Mouse (Mus musculus) limb, embryonic 12.5 days (tissue): ENCODE measurements around the gene Cyb561a3. TPM values are rescaled to one million over a fixed set of nuclear protein-coding genes. Genes with fewer than 3 reads are reported as not detected.

Experiments used
- ATAC-seq: fragments of 200-750 bp; cut with Nextera tagmentation; 2 replicates; pipeline ENCODE4 v1.8.0; 2017; ENCODE audit warnings: low read depth, moderate TSS enrichment; ENCODE audit not compliant: insufficient number of reproducible peaks, insufficient read depth, low FRiP score, low TSS enrichment
- H3K27ac ChIP-seq: fragments of 300-500 bp; sonication (generic); 2 replicates; pipeline ENCODE4 v1.5.1; 2016; ENCODE audit warnings: mild to moderate bottlenecking, moderate library complexity
- H3K27me3 ChIP-seq: fragments of 300-500 bp; sonication (generic); 2 replicates; pipeline ENCODE4 v1.6.1; 2016; ENCODE audit warnings: mild to moderate bottlenecking, moderate library complexity
- H3K36me3 ChIP-seq: fragments of 300-500 bp; sonication (generic); 2 replicates; pipeline ENCODE4 v1.6.1; 2016; ENCODE audit warnings: mild to moderate bottlenecking, moderate library complexity
- H3K4me1 ChIP-seq: fragments of 300-500 bp; sonication (generic); replicated peaks from 2 replicates; pipeline ENCODE4 v1.6.1; 2016
- H3K4me2 ChIP-seq: fragments of 300-500 bp; sonication (generic); 2 replicates; pipeline ENCODE4 v1.6.1; 2016; ENCODE audit warnings: mild to moderate bottlenecking, moderate library complexity
- H3K4me3 ChIP-seq: fragments of 300-500 bp; sonication (generic); replicated peaks from 2 replicates; pipeline ENCODE4 v1.5.1; 2016; ENCODE audit warnings: mild to moderate bottlenecking
- H3K9ac ChIP-seq: fragments of 300-500 bp; sonication (generic); replicated peaks from 2 replicates; pipeline ENCODE4 v1.6.1; 2016; ENCODE audit warnings: mild to moderate bottlenecking, moderate library complexity
- H3K9me3 ChIP-seq: fragments of 300-500 bp; sonication (generic); 2 replicates; pipeline ENCODE4 v1.6.1; 2016; ENCODE audit warnings: mild to moderate bottlenecking, moderate library complexity
- WGBS: fragments of 180-500 bp; shearing (Covaris S2); methylation state at CpG from one replicate; pipeline ENCODE4 v1.1.7; 2016; 5-methylcytosine and 5-hydroxymethylcytosine counted together
- polyA plus RNA-seq: library from polyadenylated mRNA; unstranded; fragments of >200 nt; fragmentation: Nextera tagmentation; extraction: Ambion mirVana; gene quantifications from 2 replicates; pipeline ENCODE4 v1.2.1, GENCODE M21; 2016

Gene Cyb561a3
- polyA plus RNA-seq, 1 experiment from 2014 or later, result 18.0 TPM

DNA sequence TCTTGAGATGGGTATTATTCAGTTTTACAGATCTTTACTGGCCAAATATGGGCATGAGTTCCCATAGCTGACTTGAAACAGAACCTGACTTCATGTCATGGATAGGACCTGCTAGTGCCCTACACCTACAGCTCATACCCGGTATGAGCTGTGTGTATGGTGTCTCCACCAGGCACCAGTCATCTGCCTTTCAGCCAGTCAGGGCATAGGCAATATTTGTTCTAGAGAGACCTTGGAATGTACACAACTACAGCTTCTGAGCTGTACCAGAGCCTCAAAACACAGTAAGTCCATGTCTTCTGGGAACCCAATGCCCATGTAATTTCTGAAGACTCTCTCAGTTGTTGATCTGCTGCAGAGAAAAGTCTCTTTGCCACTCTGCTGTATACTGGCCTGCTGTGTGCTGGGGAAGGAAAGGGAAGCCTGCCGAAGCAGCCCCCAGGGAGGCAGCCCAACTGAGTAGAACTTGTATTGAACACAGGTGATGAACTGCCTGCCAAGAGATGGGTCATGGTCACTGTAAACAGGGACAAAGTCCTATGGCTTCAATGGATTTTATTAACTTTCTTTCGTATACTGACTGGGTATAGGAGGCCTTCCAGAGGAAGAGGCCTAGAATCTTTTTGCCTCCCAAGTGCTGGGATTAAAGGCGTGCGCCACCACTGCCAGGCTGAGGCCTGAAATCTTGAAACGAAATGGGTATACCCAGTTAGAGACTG, 14.8 kb downstream of the Cyb561a3 start:
- Histone ChIP-seq H3K9me3 (no peaks in the 10 kb centered on the region), H3K4me1 (no peaks in the 10 kb centered on the region), H3K4me3 (no peak overlapping the region), H3K27ac (no peak overlapping the region), H3K4me2 (no peak overlapping the region), H3K36me3 (peaks cover 74% of the 10 kb centered on the region), H3K27me3 (no peaks in the 10 kb centered on the region), H3K9ac (no peak overlapping the region)
- no peak for ATAC-seq
- WGBS, result 87% methylated on average over 6 of the region's 6 CpGs

DNA sequence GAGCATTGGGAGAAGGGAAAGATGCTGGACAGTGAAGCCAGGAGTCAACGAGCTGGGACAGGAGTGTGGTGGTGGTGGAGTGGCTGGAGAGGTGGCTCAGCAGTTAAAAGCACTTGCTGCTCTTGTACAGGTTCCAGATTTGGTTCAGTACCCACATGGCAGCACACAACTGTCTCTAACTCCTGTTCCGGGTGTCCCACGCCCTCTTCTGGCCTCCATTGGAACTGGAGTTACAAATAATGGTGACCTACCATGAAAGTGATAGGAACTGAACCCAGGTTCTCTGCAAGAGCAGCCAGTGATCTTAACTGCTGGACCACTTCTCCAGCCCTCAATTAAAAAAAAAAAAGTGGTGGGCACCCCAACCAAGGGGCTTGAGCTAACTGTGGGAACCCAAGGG, 21.2 kb downstream of the Cyb561a3 start:
- H3K4me1 ChIP-seq, result no peaks in the 10 kb centered on the region

DNA sequence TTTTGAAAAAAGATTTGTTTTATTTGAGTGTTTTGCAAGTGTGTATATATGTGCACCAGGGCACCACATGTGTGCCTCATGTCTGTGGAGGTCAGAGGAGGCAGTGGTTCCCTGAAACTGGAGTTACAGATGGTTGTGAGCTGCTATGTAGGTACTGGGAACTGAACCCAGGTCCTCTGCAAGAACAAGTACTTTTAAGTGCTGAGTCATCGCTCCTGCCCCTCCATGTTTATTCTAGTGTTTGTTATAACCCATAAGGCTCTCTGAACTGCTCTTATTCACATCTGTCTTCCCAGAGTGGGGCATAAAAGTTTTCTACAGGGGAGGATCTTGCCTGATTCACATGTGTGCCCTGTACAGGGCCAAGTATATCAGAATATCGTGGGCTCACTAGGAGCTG, 22.7 kb downstream of the Cyb561a3 start:
- H3K9me3 ChIP-seq, result no peaks in the 10 kb centered on the region
- no peak overlapping the region for H3K9ac ChIP-seq
- no peak for ATAC-seq
- no peaks in the 10 kb centered on the region for H3K27me3 ChIP-seq
- no peak overlapping the region for H3K4me2 ChIP-seq
- H3K27ac ChIP-seq, result no peak overlapping the region
- H3K36me3 ChIP-seq, result peaks cover 48% of the 10 kb centered on the region
- no peak overlapping the region for H3K4me3 ChIP-seq
- WGBS, result 94% methylated on average over 2 of the region's 2 CpGs
- peaks cover 4% of the 10 kb centered on the region for H3K4me1 ChIP-seq

More for the DNA sequence above, 21.2 kb downstream of the Cyb561a3 start:
- ATAC-seq, result no peak
- H3K27ac ChIP-seq, result no peak overlapping the region
- H3K4me2 ChIP-seq, result no peak overlapping the region
- WGBS, result 37% methylated on average over 3 of the region's 3 CpGs
- no peaks in the 10 kb centered on the region for H3K9me3 ChIP-seq
- H3K9ac ChIP-seq, result no peak overlapping the region
- no peak overlapping the region for H3K4me3 ChIP-seq
- peaks cover 63% of the 10 kb centered on the region for H3K36me3 ChIP-seq
- no peaks in the 10 kb centered on the region for H3K27me3 ChIP-seq

DNA sequence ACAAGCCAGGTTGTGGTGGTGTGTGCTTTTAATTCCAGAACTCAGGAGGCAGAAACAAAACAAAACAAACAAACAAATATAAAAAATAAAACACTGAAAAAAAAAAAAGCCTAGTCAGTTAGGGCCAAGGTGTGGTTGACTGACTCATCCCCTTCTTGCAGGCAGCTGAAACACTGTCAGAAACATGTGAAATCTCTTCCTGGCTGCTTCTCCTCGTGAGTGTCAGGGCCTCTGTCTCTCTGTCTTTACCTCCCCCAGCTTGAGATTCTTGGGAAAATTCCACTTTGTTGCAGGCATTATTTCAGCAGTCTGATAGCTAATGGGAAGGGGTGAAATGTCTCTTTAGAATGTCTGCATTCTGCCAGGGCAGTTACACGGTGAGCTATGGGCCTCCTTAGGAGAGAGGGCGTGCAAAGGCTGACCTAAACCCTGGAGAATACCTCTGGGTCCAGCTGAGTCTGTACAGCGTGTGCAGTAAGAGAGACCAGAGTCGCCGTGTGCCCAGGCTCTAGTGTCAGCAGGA, 25.3 kb downstream of the Cyb561a3 start:
- WGBS, result 11% methylated on average over 6 of the region's 6 CpGs
- no peak for ATAC-seq
- H3K4me3 ChIP-seq, result peak overlapping the region; percentile 26
- no peaks in the 10 kb centered on the region for H3K9me3 ChIP-seq
- H3K4me1 ChIP-seq, result peaks cover 16% of the 10 kb centered on the region
- H3K36me3 ChIP-seq, result peaks cover 29% of the 10 kb centered on the region
- H3K4me2 ChIP-seq, result peak overlapping the region; percentile 52
- H3K27me3 ChIP-seq, result no peaks in the 10 kb centered on the region
- H3K27ac ChIP-seq, result peak overlapping the region; percentile 84
- H3K9ac ChIP-seq, result peak overlapping the region; percentile 44

DNA sequence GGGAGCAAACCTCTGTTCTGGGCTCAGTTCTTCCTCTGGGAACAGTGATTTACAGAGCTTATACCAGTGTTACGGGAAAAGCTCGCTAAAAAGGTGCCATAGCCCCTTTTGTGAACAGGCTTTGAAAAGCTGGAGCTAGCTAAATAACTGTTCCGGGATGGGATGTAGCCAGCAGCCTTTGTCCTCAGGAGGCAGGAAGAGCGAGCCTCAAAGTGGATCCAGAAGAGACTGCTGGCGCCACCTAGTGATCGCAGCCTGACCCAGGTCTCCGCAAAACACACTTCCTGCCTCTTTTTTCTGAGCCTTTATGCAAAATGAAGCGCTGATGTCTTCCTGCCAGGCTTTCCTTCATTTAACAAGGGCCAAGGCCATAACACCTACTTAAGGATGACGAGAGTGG, 25.8 kb downstream of the Cyb561a3 start:
- Histone ChIP-seq H3K4me1 (peaks cover 20% of the 10 kb centered on the region), H3K9me3 (no peaks in the 10 kb centered on the region), H3K27ac (peak overlapping the region; percentile 84), H3K4me2 (peak overlapping the region; percentile 52), H3K9ac (peak overlapping the region; percentile 44), H3K27me3 (no peaks in the 10 kb centered on the region), H3K4me3 (peak overlapping the region; percentile 26), H3K36me3 (peaks cover 32% of the 10 kb centered on the region)
- no peak for ATAC-seq
- WGBS, result 3% methylated on average over 9 of the region's 9 CpGs

DNA sequence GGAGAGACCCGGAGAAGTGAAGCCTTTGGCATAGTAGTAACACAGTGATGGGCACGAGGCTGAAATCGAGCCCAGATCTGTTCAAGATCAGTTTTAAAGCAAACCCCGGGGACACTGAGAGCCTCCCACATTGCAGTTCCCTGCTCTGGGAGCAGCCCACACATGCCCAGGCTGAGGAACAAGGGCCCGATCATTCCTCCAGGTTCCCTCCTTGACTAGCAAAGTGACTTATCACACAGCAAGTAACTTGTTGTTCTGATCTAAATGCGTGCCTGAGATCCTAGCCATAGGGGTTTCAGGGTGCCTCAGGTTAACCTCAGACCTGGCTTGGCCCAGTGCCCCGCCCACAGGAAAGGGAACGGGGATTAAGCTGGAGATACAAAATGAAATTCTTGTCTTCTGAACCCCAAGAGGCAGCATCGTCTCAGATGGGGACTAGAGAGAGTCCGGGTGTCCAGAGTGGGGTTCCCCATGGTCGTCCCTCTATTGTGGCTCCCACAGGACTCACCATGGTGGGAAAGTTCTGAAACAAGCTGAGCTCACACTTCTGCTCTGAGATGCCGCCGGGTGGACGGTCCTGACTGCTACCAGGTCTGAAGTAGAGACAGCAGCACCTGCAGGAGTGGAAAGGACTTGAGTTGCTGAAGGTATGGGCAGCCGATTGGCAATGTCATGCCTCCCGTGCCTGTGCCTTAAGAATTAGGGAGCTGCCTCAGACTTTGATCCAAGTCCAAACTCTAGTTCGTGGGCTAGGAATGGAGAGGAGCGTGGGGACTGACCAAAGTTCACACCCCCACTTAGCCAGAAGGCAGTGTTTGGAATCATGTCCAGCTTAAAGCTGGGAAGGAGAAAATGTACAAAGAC, 26.9 kb downstream of the Cyb561a3 start:
- Histone ChIP-seq H3K4me1 (peaks cover 28% of the 10 kb centered on the region), H3K27me3 (no peaks in the 10 kb centered on the region), H3K36me3 (peaks cover 36% of the 10 kb centered on the region), H3K27ac (peak overlapping the region; percentile 94; the same call in 1 of the 2 replicates), H3K9ac (peak overlapping the region; percentile 77), H3K4me2 (no peak overlapping the region; the same call in 1 of the 2 replicates), H3K9me3 (no peaks in the 10 kb centered on the region), H3K4me3 (no peak overlapping the region)
- no peak for ATAC-seq
- 86% methylated on average over 18 of the region's 18 CpGs for WGBS

DNA sequence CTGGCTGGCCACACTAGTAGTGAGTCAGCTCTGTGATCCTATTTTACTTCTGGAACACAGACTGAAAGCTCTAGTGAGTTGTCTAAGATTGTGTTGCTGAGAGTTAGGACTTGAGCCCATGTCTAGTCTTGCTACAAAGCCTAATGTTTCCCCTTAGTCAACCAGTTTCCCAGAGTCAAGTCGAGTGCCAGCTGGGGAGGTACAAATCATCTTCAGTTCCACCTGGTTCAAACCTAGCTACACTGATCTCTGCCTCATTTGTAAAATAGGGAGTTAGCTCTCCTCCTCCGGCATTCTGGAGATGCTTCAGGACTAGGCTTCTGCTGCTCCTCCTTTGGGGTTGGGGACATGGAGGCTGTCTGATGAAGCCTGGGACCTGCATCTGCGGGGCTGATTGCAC, 27.6 kb downstream of the Cyb561a3 start:
- no peaks in the 10 kb centered on the region for H3K9me3 ChIP-seq
- peak overlapping the region; percentile 77 for H3K9ac ChIP-seq
- no peaks in the 10 kb centered on the region for H3K27me3 ChIP-seq
- peaks cover 34% of the 10 kb centered on the region for H3K36me3 ChIP-seq
- peak overlapping the region; percentile 84 for H3K4me2 ChIP-seq
- H3K4me1 ChIP-seq, result peaks cover 28% of the 10 kb centered on the region
- H3K4me3 ChIP-seq, result peak overlapping the region; percentile 93
- WGBS, result 50% methylated on average over 3 of the region's 3 CpGs
- no peak for ATAC-seq
- peak overlapping the region; percentile 94 for H3K27ac ChIP-seq

DNA sequence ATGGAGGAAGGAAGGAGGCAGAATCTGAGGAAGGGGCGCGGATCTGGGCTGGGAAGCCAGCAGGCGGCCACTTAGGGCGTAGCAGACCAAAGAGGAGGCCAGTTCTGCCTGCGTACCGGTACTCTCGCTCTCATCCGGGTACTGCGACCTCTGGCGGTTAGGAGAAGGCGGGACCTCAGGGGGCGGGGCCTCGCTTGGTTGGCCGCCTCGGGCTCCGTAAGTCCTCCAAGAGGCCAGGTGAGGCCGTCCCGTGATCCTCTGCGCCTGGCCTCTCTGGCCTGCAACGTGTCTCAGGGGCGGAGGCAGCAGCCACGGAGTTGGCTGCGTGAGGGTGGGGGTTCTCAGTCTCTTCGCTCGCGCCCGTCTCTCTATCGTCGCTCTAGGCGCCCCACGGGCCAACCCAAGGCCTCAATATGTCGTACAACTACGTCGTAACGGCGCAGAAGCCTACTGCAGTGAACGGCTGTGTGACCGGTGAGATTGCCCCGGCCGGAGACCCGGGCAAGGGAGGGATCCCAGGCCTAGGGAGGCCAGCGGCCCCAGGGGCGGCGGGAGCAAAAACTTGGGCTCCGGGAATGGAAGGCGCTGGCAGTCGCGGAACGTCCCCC, 28.4 kb downstream of the Cyb561a3 start, which contains the start of the genes Ddb1 and Tkfc:
Gene Ddb1, plus strand, starts transcription at position 35 of the 608 bp plus-strand sequence.
Gene Tkfc, minus strand, starts transcription at position 362 of the 608 bp plus-strand sequence.
- peak; percentile 97 for ATAC-seq
- WGBS, result under 1% methylated on average over 49 of the region's 49 CpGs
- H3K9me3 ChIP-seq, result no peaks in the 10 kb centered on the region
- H3K36me3 ChIP-seq, result peaks cover 35% of the 10 kb centered on the region
- peak within 1 kb of the TSS; percentile 84 for H3K4me2 ChIP-seq
- no peaks in the 10 kb centered on the region for H3K27me3 ChIP-seq
- peaks cover 28% of the 10 kb centered on the region for H3K4me1 ChIP-seq
- peak within 1 kb of the TSS; percentile 95 for H3K9ac ChIP-seq
- peak within 1 kb of the TSS; percentile 95 for H3K27ac ChIP-seq
- H3K4me3 ChIP-seq, result peak within 1 kb of the TSS; percentile 93

DNA sequence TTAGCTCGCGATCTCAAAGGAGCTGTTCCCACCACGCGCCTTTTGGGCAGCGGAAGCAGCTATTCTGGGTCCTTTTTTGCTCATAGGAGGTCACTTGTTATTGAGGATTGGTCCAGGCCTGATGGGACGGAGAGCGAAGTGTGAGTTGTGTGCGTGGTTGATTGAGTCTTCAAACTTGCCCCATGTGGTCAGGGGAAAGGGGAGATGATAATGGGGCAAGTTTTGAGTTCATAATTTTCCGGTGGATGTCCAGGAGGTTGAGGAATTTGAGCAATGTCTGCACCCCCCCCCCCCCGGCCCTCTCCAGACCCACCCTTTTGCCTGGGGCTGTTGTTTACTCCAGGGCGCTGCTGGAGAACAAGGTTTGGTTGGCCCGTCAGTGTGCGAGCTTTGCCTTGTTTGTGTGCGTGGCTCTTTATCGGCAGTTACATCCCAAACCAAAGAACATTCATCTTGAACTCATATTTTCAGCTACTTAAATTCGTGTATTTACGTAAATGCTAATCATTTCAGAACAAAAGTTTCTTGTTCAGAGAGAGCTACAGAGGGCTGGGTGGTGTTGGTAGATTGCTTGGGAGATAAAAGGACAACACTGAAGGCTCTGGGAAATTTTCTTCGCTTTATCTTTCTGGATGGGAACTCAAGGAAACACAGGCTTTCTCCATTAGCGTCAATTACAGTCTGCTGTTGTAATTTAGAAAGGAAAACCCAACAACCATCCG, 29.1 kb downstream of the Cyb561a3 start:
- WGBS, result 6% methylated on average over 20 of the region's 20 CpGs
- H3K4me1 ChIP-seq, result peaks cover 28% of the 10 kb centered on the region
- peak overlapping the region; percentile 95 for H3K27ac ChIP-seq
- H3K4me2 ChIP-seq, result peak overlapping the region; percentile 84
- no peaks in the 10 kb centered on the region for H3K27me3 ChIP-seq
- H3K9ac ChIP-seq, result peak overlapping the region; percentile 95
- peak overlapping the region; percentile 93 for H3K4me3 ChIP-seq
- peaks cover 39% of the 10 kb centered on the region for H3K36me3 ChIP-seq
- no peak for ATAC-seq
- no peaks in the 10 kb centered on the region for H3K9me3 ChIP-seq

DNA sequence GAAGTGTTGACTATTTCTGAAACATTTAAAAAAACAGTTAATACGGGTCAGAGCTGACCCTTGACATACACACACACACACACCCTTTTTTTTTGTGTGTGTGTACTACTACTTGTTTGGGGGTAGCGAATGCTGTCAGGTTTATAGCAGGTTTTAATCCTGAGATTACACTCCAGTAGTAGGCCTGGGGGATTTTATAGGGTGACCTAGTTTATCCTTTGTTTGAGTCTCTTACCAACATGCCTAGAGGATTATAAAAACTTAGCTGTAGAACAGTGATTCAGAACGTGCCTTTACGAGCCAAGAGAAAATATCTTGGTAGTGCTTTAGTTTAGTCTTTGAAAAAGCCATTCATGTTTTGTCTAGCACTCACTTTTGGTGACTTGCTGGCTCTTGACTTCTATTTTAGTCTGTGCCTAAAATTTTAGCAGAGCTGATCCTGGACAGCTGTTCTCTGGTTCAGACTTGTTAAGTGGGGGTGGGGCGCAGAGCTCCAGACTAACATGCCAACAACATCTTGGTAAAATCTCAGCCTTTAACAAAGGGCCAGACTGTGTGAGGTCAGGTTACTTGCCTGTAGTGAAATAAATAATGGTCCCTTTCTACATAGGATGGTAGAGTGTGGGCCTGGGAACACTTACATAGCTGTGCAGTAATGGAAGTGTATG, 31.7 kb downstream of the Cyb561a3 start:
- Histone ChIP-seq H3K36me3 (peaks cover 66% of the 10 kb centered on the region), H3K4me2 (0 out of 2 replicates have a peak overlapping the region, but pooled peaks have one; percentile 2)
- WGBS, result 73% methylated on average over 5 of the region's 5 CpGs

More for the DNA sequence above, 31.7 kb downstream of the Cyb561a3 start:
- no peak overlapping the region for H3K4me3 ChIP-seq
- no peak for ATAC-seq
- no peak overlapping the region for H3K9ac ChIP-seq
- no peaks in the 10 kb centered on the region for H3K27me3 ChIP-seq
- H3K9me3 ChIP-seq, result no peaks in the 10 kb centered on the region
- peaks cover 28% of the 10 kb centered on the region for H3K4me1 ChIP-seq
- peak overlapping the region; percentile 8 for H3K27ac ChIP-seq
